Mouse (Mus musculus) stomach, embryonic 16.5 days (tissue): ENCODE results near the gene Pole4. TPM values are rescaled to one million over a fixed set of nuclear protein-coding genes. Genes with fewer than 3 reads are reported as not detected.

ENCODE experiments used
- ATAC-seq: fragments of 200-750 bp; cut with Nextera tagmentation; 2 replicates; pipeline ENCODE4 v1.8.0; 2017; ENCODE audit warnings: moderate number of reproducible peaks, moderate TSS enrichment; ENCODE audit not compliant: insufficient read depth, low FRiP score
- H3K27ac ChIP-seq: fragments of 300-500 bp; sonication (generic); 2 replicates; pipeline ENCODE4 v1.5.1; 2014; ENCODE audit warnings: low read length
- H3K27me3 ChIP-seq: fragments of 300-500 bp; sonication (generic); 2 replicates; pipeline ENCODE4 v1.6.1; 2014; ENCODE audit warnings: low read length, control low read depth, mixed read lengths; ENCODE audit not compliant: control insufficient read depth, insufficient read depth
- H3K36me3 ChIP-seq: fragments of 300-500 bp; sonication (generic); 2 replicates; pipeline ENCODE4 v1.6.1; 2014; ENCODE audit warnings: low read length; ENCODE audit not compliant: control insufficient read depth, insufficient read depth
- H3K4me1 ChIP-seq: fragments of 300-500 bp; sonication (generic); 2 replicates; pipeline ENCODE4 v1.6.1; 2014; ENCODE audit warnings: low read length, control low read depth, mixed read lengths; ENCODE audit not compliant: control insufficient read depth, insufficient read depth
- H3K4me2 ChIP-seq: fragments of 300-500 bp; sonication (generic); 2 replicates; pipeline ENCODE4 v1.6.1; 2014; ENCODE audit warnings: low read depth, low read length, mixed read lengths
- H3K4me3 ChIP-seq: fragments of 300-500 bp; sonication (generic); replicated peaks from 2 replicates; pipeline ENCODE4 v1.5.1; 2014; ENCODE audit warnings: mild to moderate bottlenecking, low read length
- H3K9ac ChIP-seq: fragments of 300-500 bp; sonication (generic); 2 replicates; pipeline ENCODE4 v1.6.1; 2014; ENCODE audit warnings: low read length
- H3K9me3 ChIP-seq: fragments of 300-500 bp; sonication (generic); replicated peaks from 2 replicates; pipeline ENCODE4 v1.6.1; 2016; ENCODE audit warnings: low read length, control low read depth; ENCODE audit not compliant: control insufficient read depth
- WGBS: fragments of 180-500 bp; shearing (Covaris S2); extraction: QIAGEN DNeasy Blood & Tissue Kit; methylation state at CpG from one replicate; pipeline ENCODE4 v1.1.7; 2014; 5-methylcytosine and 5-hydroxymethylcytosine counted together
- polyA plus RNA-seq: library from polyadenylated mRNA; unstranded; fragments of >200 nt; fragmentation: Nextera tagmentation; extraction: Ambion mirVana; gene quantifications from 2 replicates; pipeline ENCODE4 v1.2.1, GENCODE M21; 2015

Gene Pole4
- polyA plus RNA-seq, 1 experiment from 2014 or later = 94.1 TPM

DNA sequence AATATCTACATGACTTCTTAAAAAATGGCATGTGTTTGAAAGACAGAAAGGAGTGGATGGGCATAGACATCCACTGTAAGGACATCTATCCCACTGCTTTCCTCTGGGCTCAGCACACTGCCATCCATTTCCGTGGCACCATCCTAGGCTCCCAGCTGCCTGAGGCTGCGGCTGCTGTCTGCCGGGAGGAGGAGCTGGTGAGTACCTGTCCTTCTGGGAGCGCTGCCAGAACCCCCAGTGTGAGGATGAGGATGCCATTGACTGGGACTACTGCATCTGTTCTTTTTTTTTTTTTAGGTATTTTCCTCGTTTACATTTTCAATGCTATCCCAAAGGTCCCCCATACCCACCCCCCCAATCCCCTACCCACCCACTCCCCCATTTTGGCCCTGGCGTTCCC, 119.8 kb downstream of the Pole4 start:
- no peak for ATAC-seq
- no peaks in the 10 kb centered on the region for H3K4me1 ChIP-seq
- H3K4me3 ChIP-seq = no peak overlapping the region
- no peak overlapping the region for H3K27ac ChIP-seq
- no peaks in the 10 kb centered on the region for H3K27me3 ChIP-seq
- no peak overlapping the region for H3K4me2 ChIP-seq
- WGBS = 58% methylated on average over 5 of the region's 6 CpGs
- no peaks in the 10 kb centered on the region for H3K36me3 ChIP-seq
- H3K9me3 ChIP-seq = no peaks in the 10 kb centered on the region
- H3K9ac ChIP-seq = no peak overlapping the region

DNA sequence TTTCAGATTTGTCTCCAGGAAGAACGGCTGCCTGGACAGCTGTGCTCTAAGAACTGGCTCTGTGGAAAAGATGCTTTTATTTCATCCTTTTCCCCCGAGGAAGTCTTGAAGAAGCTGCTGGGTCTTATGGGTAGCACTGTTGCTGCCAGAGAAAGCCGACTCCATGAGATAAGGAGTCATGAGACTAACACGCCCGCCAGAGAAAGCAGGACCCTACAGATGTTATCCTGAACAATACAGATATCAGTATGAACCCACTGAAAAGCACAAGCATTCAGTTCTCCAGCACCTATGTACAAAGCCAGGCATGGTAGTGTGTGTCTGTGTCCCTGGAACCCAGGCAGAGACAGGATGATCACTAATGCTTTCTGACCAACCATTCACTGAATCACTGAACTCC, 129.7 kb downstream of the Pole4 start:
- 65% methylated on average over 5 of the region's 5 CpGs for WGBS
- no peaks in the 10 kb centered on the region for H3K9me3 ChIP-seq

More for the DNA sequence above, 129.7 kb downstream of the Pole4 start:
- Histone ChIP-seq H3K27me3 (no peaks in the 10 kb centered on the region), H3K36me3 (no peaks in the 10 kb centered on the region), H3K4me1 (no peaks in the 10 kb centered on the region), H3K27ac (no peak overlapping the region), H3K9ac (no peak overlapping the region), H3K4me2 (no peak overlapping the region), H3K4me3 (no peak overlapping the region)
- no peak for ATAC-seq

Other genes with a start within 250 kb of the Pole4 start
- 24.2 and 31.3 TPM in 2 replicates for gene Hk2, start 69.1 kb upstream of the Pole4 start, polyA plus RNA-seq
- 1.4 and 1.5 TPM in 2 replicates for gene Sema4f, start 234.4 kb upstream of the Pole4 start, polyA plus RNA-seq
- gene M1ap, start 241.5 kb upstream of the Pole4 start, polyA plus RNA-seq = 0.26 and 1.0 TPM in 2 replicates